8 mouse cellular contexts compared by ENCODE assay signal in genomic region chr10:77416666-77417239, GRCm38 (mm10). TPM values are rescaled to one million over a fixed set of nuclear protein-coding genes. Genes with fewer than 3 reads are reported as not detected.
DNase-seq lines count a peak whose midpoint lies in the region; ATAC-seq and TF ChIP-seq lines count a peak whose summit lies in the region.

No protein-coding gene starts in this region.

- H3K27ac ChIP-seq in intestine, postnatal 0 days (ENCODE audit: low read depth, low read length), result no peak overlapping the region
- H3K27ac ChIP-seq in midbrain, embryonic 16.5 days (ENCODE audit: low read length), result no peak overlapping the region

- H3K9ac ChIP-seq in intestine, postnatal 0 days (ENCODE audit: low read depth, low read length), result no peak overlapping the region
- peak overlapping the region; percentile 89 for H3K9ac ChIP-seq in midbrain, embryonic 16.5 days (ENCODE audit: low read depth, low read length)

- peaks cover 29% of the 10 kb centered on the region for H3K27me3 ChIP-seq in intestine, postnatal 0 days (replicated peaks; ENCODE audit: control insufficient read depth, insufficient read depth, low read length)
- peaks cover 7% of the 10 kb centered on the region; the same call in 1 of the 2 replicates for H3K27me3 ChIP-seq in midbrain, embryonic 16.5 days (ENCODE audit: control insufficient read depth, insufficient read depth, low read depth, low read length)

- no peak for TF ChIP-seq CTCF in intestine, postnatal 0 days (IDR thresholded peaks at IDR 0.05; ENCODE audit: low read depth)

- H3K36me3 ChIP-seq in intestine, postnatal 0 days (ENCODE audit: control insufficient read depth, insufficient read depth), result no peaks in the 10 kb centered on the region
- no peaks in the 10 kb centered on the region for H3K36me3 ChIP-seq in midbrain, embryonic 16.5 days (ENCODE audit: control insufficient read depth, insufficient read depth, low read length)

- H3K4me3 ChIP-seq in intestine, postnatal 0 days (ENCODE audit: low read depth, low read length), result peak overlapping the region; percentile 77
- peak overlapping the region; percentile 85 for H3K4me3 ChIP-seq in midbrain, embryonic 16.5 days (ENCODE audit: low read depth, low read length)

- no peak for ATAC-seq in intestine, postnatal 0 days
- ATAC-seq in midbrain, embryonic 16.5 days, result no peak

- H3K4me2 ChIP-seq in intestine, postnatal 0 days (replicated peaks; ENCODE audit: low read depth), result peak overlapping the region; percentile 99
- H3K4me2 ChIP-seq in midbrain, embryonic 16.5 days (ENCODE audit: low read length), result peak overlapping the region; percentile 90

- WGBS in intestine, postnatal 0 days, result 9% methylated on average over 24 of the region's 24 CpGs
- 3% methylated on average over 24 of the region's 24 CpGs for WGBS in midbrain, embryonic 16.5 days

- peaks cover 4% of the 10 kb centered on the region; the same call in 1 of the 2 replicates for H3K4me1 ChIP-seq in intestine, postnatal 0 days (replicated peaks; ENCODE audit: control insufficient read depth, insufficient read depth, low read length)
- H3K4me1 ChIP-seq in midbrain, embryonic 16.5 days (ENCODE audit: control insufficient read depth, insufficient read depth, low read length), result peaks cover 15% of the 10 kb centered on the region

- DNase-seq in kidney, adult 11 months, result peak; percentile 25
- DNase-seq in kidney, adult 18-20 months, result no peak
- peak; percentile 28 for DNase-seq in embryo, embryonic 11 days
- DNase-seq in gastrocnemius, postnatal 10 days, result no peak
- DNase-seq in gastrocnemius, adult 18-20 months (ENCODE audit: low spot score), result no peak
- no peak for DNase-seq in thymus, postnatal 4 days

- H3K9me3 ChIP-seq in intestine, postnatal 0 days (ENCODE audit: control insufficient read depth), result no peaks in the 10 kb centered on the region
- H3K9me3 ChIP-seq in midbrain, embryonic 16.5 days (replicated peaks; ENCODE audit: control insufficient read depth, low read length, poor library complexity, severe bottlenecking), result no peaks in the 10 kb centered on the region

RNA-seq across cellular contexts. Expression of gene Adarb1, which starts 1.3 kb away (rescaled TPM):
- polyA plus RNA-seq in intestine, postnatal 0 days (2015; fragmentation: Nextera tagmentation; extraction: Ambion mirVana), result 1.4 and 1.5 TPM in 2 replicates
- 16.9 and 18.2 TPM in 2 replicates for polyA plus RNA-seq in midbrain, embryonic 16.5 days (2015; fragmentation: Nextera tagmentation; extraction: Ambion mirVana)
- 1 to 10 TPM; 7.5 to 9.2 TPM for total RNA-seq in gastrocnemius, postnatal 10 days (2021)
- total RNA-seq in gastrocnemius, adult 18-20 months (2021), result 1 to 10 TPM; 5.5 to 5.8 TPM

Comparison
In these comparisons a context has a peak if more than half of its experiments do, and no peak if none do; other contexts are left out.
1. DNase-seq: peak in kidney, adult 11 months (single experiment) and embryo, embryonic 11 days (single experiment); none in kidney, adult 18-20 months (single experiment), gastrocnemius, postnatal 10 days (single experiment), gastrocnemius, adult 18-20 months (single experiment) and thymus, postnatal 4 days (single experiment).